Mouse (Mus musculus): ENCODE data around the gene Pum2. TPM values are rescaled to one million over a fixed set of nuclear protein-coding genes. Genes with fewer than 3 reads are reported as not detected.

Pum2 gene
- total RNA-seq (2023; ENCODE audit: inconsistent age) = 248 to 258 TPM (median 253 TPM) in 4 replicates

GRCm38 (mm10) chr12:8673974-8674306, at the start of gene Pum2:
Pum2 (plus strand) TSS chr12:8674134.

GRCm38 (mm10) chr12:8770946-8771843, 97.3 kb downstream of the Pum2 start, which contains the start of gene Sdc1:
Sdc1 (plus strand) TSS chr12:8771323.

Other genes starting within 250 kb of the Pum2 start
- 654 to 735 TPM (median 706 TPM) in 4 replicates for gene Rhob, start 174.1 kb upstream of the Pum2 start, total RNA-seq (2023; ENCODE audit: inconsistent age)
- not detected in 4 replicates for gene Slc7a15, start 75.1 kb upstream of the Pum2 start, total RNA-seq (2023; ENCODE audit: inconsistent age)
- 15.1 to 23.6 TPM (median 17.1 TPM) in 4 replicates for gene Sdc1, start 97.2 kb downstream of the Pum2 start, total RNA-seq (2023; ENCODE audit: inconsistent age)
- 94.7 to 103 TPM (median 98.6 TPM) in 4 replicates for gene Laptm4a, start 247.5 kb downstream of the Pum2 start, total RNA-seq (2023; ENCODE audit: inconsistent age)

Measured in B cell, adult (primary cell).